Mouse (Mus musculus) heart, embryonic 13.5 days (tissue): ENCODE data around the gene Bckdhb. TPM values are rescaled to one million over a fixed set of nuclear protein-coding genes. Genes with fewer than 3 reads are reported as not detected.
A peak's percentile ranks its signal among the peaks of the same experiment; 100 is the strongest.
"Not testable (repeated sequence)": the region's sequence is repeated elsewhere in the genome, so short reads cannot be mapped to it uniquely, and the experiment has no call there.

ENCODE experiments used
- ATAC-seq: fragments of 200-750 bp; cut with Nextera tagmentation; 2 replicates; pipeline ENCODE4 v1.8.0; 2017; ENCODE audit warnings: moderate TSS enrichment; ENCODE audit not compliant: insufficient number of reproducible peaks, low FRiP score, low TSS enrichment; ENCODE audit errors: extremely low read depth
- H3K27ac ChIP-seq: fragments of 300-500 bp; sonication (generic); replicated peaks from 2 replicates; pipeline ENCODE4 v1.5.1; 2015; ENCODE audit warnings: moderate library complexity, mild to moderate bottlenecking, inconsistent platforms
- H3K27me3 ChIP-seq: fragments of 300-500 bp; sonication (generic); replicated peaks from 2 replicates; pipeline ENCODE4 v1.6.1; 2015; ENCODE audit warnings: mild to moderate bottlenecking, inconsistent platforms
- H3K36me3 ChIP-seq: fragments of 300-500 bp; sonication (generic); 2 replicates; pipeline ENCODE4 v1.6.1; 2015; ENCODE audit warnings: mild to moderate bottlenecking, inconsistent platforms
- H3K4me1 ChIP-seq: fragments of 300-500 bp; sonication (generic); 2 replicates; pipeline ENCODE4 v1.6.1; 2015; ENCODE audit warnings: inconsistent platforms
- H3K4me2 ChIP-seq: fragments of 300-500 bp; sonication (generic); 2 replicates; pipeline ENCODE4 v1.6.1; 2015; ENCODE audit warnings: inconsistent platforms, mild to moderate bottlenecking, moderate library complexity
- H3K4me3 ChIP-seq: fragments of 300-500 bp; sonication (generic); 2 replicates; pipeline ENCODE4 v1.5.1; 2015; ENCODE audit warnings: moderate library complexity, mild to moderate bottlenecking, inconsistent platforms
- H3K9ac ChIP-seq: fragments of 300-500 bp; sonication (generic); 2 replicates; pipeline ENCODE4 v1.6.1; 2015; ENCODE audit warnings: inconsistent platforms, mild to moderate bottlenecking, moderate library complexity
- H3K9me3 ChIP-seq: fragments of 300-500 bp; sonication (generic); 2 replicates; pipeline ENCODE4 v1.6.1; 2016; ENCODE audit warnings: inconsistent platforms
- WGBS: fragments of 180-500 bp; shearing (Covaris S2); methylation state at CpG from one replicate; pipeline ENCODE4 v1.1.7; 2015; ENCODE audit warnings: mixed read lengths; 5-methylcytosine and 5-hydroxymethylcytosine counted together
- polyA plus RNA-seq: library from polyadenylated mRNA; unstranded; fragments of >200 nt; fragmentation: Nextera tagmentation; extraction: Ambion mirVana; gene quantifications from 2 replicates; pipeline ENCODE4 v1.2.1, GENCODE M21; 2015

Bckdhb gene
- polyA plus RNA-seq, 1 experiment from 2014 or later = 43.3 TPM

DNA sequence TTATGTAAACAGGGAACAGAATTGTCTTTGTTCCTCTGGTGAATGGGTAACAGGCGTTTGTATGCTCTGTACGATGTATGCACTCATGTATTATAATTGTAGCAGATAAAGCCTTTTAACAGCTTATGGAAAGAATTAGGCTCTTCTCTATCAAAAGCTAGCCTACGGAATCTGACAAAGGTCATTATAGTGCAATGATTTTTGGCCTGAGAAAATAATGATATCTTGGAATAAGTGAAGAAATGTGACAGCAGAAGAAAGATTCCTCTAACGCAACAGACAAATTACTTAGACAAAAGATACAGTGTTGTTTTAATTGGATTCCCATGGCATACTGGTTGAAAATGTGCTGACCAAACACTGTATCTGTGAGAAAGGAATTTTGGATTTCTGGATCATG, 122.0 kb downstream of the Bckdhb start:
- H3K27me3 ChIP-seq = no peaks in the 10 kb centered on the region
- 55% methylated on average over 4 of the region's 4 CpGs for WGBS
- H3K4me2 ChIP-seq = no peak overlapping the region
- no peak overlapping the region for H3K9ac ChIP-seq
- no peaks in the 10 kb centered on the region for H3K9me3 ChIP-seq
- H3K27ac ChIP-seq = peak overlapping the region; percentile 58; the same call in 1 of the 2 replicates
- peaks cover 50% of the 10 kb centered on the region for H3K4me1 ChIP-seq
- no peak overlapping the region for H3K4me3 ChIP-seq
- no peak for ATAC-seq
- H3K36me3 ChIP-seq = no peaks in the 10 kb centered on the region

DNA sequence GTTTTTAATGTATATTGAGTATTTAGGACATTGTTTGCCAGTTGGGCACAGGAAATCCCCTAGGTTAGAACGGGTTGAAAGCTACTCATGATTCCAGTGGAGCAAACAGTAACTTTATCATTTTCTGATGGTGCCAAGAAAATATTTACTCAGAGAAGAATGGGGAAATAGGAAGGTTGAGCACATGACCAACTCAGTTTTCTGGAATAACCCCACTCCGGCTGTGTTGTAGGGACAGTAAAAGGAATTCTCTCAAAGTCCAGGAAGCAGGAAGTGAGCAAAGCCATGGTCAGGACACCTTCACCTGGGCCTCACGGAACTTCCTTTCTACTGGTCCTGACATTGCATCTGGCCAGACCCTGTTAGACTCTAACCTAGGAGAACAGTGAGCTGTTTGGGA, 122.5 kb downstream of the Bckdhb start:
- peaks cover 49% of the 10 kb centered on the region for H3K4me1 ChIP-seq
- ATAC-seq = no peak
- 62% methylated on average over 3 of the region's 3 CpGs for WGBS
- H3K9me3 ChIP-seq = no peaks in the 10 kb centered on the region
- peak overlapping the region; percentile 58 for H3K27ac ChIP-seq
- no peaks in the 10 kb centered on the region for H3K27me3 ChIP-seq
- H3K4me3 ChIP-seq = no peak overlapping the region
- H3K36me3 ChIP-seq = no peaks in the 10 kb centered on the region
- H3K9ac ChIP-seq = no peak overlapping the region
- H3K4me2 ChIP-seq = no peak overlapping the region

DNA sequence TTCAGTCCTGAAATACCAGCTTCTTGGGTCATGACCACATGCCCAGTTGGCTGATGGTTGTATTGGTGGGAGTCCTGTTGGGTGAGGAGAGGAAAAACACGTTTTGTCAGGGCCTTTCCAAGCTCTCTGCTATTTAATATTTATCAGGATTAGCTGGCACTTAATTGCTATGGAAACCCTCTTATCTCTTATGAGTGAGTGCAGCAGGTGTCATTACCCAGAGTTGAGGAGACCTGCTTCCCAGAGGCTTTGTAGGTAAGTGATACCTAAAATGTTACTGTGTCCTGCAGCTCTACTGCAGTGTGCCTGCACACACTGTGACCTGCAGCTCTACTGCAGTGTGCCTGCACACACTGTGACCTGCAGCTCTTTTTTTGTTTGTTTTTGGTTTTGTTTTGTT, 124.2 kb downstream of the Bckdhb start:
- no peaks in the 10 kb centered on the region for H3K9me3 ChIP-seq
- no peak for ATAC-seq
- no peak overlapping the region for H3K27ac ChIP-seq
- H3K4me2 ChIP-seq = no peak overlapping the region
- H3K27me3 ChIP-seq = no peaks in the 10 kb centered on the region
- no peaks in the 10 kb centered on the region for H3K36me3 ChIP-seq
- WGBS = 29% methylated on average over 1 of the region's 1 CpGs
- H3K9ac ChIP-seq = no peak overlapping the region
- H3K4me1 ChIP-seq = peaks cover 49% of the 10 kb centered on the region
- H3K4me3 ChIP-seq = no peak overlapping the region

- 68% methylated on average over 18 of the region's 18 CpGs for WGBS
- no peaks in the 10 kb centered on the region for H3K36me3 ChIP-seq
- no peak overlapping the region for H3K9ac ChIP-seq
- no peak overlapping the region for H3K27ac ChIP-seq
- H3K9me3 ChIP-seq = no peaks in the 10 kb centered on the region
- H3K27me3 ChIP-seq = no peaks in the 10 kb centered on the region
- H3K4me2 ChIP-seq = peak overlapping the region; percentile 24; the same call in 1 of the 2 replicates
- no peak for ATAC-seq
- H3K4me1 ChIP-seq = peaks cover 43% of the 10 kb centered on the region
- no peak overlapping the region for H3K4me3 ChIP-seq
These were observed 126.1 kb downstream of the Bckdhb start for GRCm38 (mm10) chr9:84050867-84051635.

DNA sequence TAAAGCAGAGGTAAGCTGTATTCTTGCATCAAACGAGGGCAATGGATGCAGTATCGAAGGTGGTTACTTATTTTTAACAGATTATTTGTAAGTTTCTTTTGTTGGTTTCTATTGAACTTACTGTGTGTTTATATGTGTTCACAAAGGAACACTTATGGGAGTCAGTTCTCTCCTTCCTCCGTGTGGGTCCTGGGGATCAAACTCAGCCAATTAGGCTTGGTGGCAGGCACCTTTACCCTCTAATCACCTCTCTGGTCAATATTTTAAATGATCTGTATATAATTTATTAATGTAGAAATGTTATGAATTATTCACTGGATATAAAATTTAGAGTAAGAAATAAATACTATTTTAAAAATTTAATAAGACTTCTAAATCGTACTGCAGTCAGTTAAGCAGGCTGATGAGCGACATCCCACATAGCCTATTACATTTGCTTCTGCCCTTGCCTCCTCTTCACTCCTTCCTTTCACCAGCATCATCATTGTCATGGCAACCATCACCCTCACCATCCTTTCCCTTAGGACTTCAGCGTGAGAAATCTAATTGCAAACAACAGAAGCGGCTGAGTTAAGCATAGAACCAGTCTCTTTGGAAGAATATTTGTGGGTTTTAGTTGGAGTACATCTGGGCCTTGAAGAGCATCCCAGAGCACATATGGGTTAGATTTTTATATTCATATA, 130.3 kb downstream of the Bckdhb start:
- Histone ChIP-seq H3K4me1 (peaks cover 13% of the 10 kb centered on the region), H3K9me3 (no peaks in the 10 kb centered on the region), H3K4me2 (no peak overlapping the region), H3K27ac (no peak overlapping the region), H3K36me3 (no peaks in the 10 kb centered on the region), H3K4me3 (no peak overlapping the region), H3K27me3 (no peaks in the 10 kb centered on the region), H3K9ac (no peak overlapping the region)
- no peak for ATAC-seq
- WGBS = 87% methylated on average over 7 of the region's 7 CpGs

DNA sequence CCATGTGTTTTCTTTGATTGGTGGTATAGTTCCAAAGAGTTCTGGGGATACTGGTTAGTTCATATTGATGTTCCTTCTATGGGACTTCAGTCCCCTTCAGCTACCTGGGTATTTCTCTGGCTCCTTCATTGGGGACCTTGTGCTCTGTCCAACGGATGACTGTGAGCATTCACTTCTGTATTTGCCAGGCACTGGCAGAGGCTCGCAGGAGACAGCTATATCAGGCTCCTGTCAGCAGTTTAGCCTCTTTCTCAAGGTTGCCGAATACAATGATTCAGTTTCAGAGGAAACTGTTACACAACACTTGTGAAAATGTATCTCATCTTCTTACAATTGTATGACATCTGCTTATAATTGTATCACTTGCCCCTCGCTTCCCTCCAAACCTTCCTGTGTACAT, 135.8 kb downstream of the Bckdhb start:
- not testable (repeated sequence) for H3K27ac ChIP-seq, ATAC-seq, H3K27me3 ChIP-seq, H3K9ac ChIP-seq, H3K4me3 ChIP-seq, H3K4me2 ChIP-seq, H3K36me3 ChIP-seq, H3K9me3 ChIP-seq, H3K4me1 ChIP-seq
- WGBS = 63% methylated on average over 4 of the region's 4 CpGs

DNA sequence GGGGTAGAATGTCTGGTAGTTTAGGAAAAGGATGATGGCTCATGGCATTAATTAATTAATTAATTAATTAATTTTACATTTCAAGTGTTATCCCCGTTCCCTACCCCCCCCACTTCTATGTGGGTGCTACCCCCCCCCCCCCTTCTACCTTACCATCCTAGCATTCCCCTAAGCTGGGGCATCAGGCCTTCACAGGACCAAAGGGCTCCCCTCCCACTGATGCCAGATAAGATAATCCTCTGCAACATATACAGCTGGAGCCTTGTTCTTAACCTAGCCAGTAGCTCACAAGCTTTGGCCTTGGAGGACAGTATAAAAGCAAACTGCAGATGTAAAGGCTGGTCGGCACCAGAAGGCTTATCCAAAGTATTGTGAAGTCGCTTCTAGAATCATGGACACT, 138.7 kb downstream of the Bckdhb start:
- no peaks in the 10 kb centered on the region for H3K36me3 ChIP-seq
- H3K4me3 ChIP-seq = no peak overlapping the region
- no peak overlapping the region for H3K4me2 ChIP-seq
- H3K4me1 ChIP-seq = peaks cover 4% of the 10 kb centered on the region
- no peaks in the 10 kb centered on the region for H3K9me3 ChIP-seq
- no peak for ATAC-seq
- H3K9ac ChIP-seq = no peak overlapping the region
- WGBS = 86% methylated on average over 3 of the region's 3 CpGs
- no peak overlapping the region for H3K27ac ChIP-seq
- H3K27me3 ChIP-seq = no peaks in the 10 kb centered on the region

- Histone ChIP-seq H3K4me3 (no peak overlapping the region), H3K4me2 (no peak overlapping the region), H3K27me3 (no peaks in the 10 kb centered on the region), H3K36me3 (no peaks in the 10 kb centered on the region), H3K27ac (no peak overlapping the region), H3K9ac (no peak overlapping the region), H3K9me3 (no peaks in the 10 kb centered on the region), H3K4me1 (peaks cover 4% of the 10 kb centered on the region)
- 70% methylated on average over 4 of the region's 4 CpGs for WGBS
- ATAC-seq = no peak
These were observed 139.2 kb downstream of the Bckdhb start for GRCm38 (mm10) chr9:84064113-84064512.

DNA sequence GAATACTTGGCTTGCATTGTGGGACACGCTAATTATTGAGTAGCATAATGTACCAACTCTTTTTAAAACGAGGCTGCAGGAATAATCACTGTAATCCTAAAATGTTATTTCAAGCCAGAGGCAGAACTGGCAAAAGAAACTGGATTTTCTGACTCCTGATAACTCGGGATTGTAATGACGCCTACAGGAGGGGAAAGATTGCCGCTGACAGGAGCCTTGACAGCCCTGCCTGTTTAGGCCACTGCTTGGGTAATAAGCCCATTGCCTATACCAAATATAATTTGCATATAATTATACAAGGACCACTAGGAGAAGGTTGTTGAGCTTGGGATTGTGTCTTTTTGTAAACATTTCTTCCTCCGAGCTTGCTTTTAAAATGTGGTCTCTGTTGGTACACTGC, 145.3 kb downstream of the Bckdhb start:
- ATAC-seq = no peak
- Histone ChIP-seq H3K36me3 (no peaks in the 10 kb centered on the region), H3K9me3 (no peaks in the 10 kb centered on the region), H3K27ac (no peak overlapping the region), H3K9ac (no peak overlapping the region), H3K4me2 (no peak overlapping the region), H3K27me3 (no peaks in the 10 kb centered on the region), H3K4me1 (peaks cover 17% of the 10 kb centered on the region), H3K4me3 (no peak overlapping the region)
- 54% methylated on average over 6 of the region's 6 CpGs for WGBS

GRCm38 (mm10) chr9:84070740-84071139, 145.8 kb downstream of the Bckdhb start:
- no peaks in the 10 kb centered on the region for H3K36me3 ChIP-seq
- 74% methylated on average over 5 of the region's 5 CpGs for WGBS
- H3K4me1 ChIP-seq = peaks cover 17% of the 10 kb centered on the region
- no peak overlapping the region for H3K27ac ChIP-seq
- H3K9ac ChIP-seq = no peak overlapping the region
- no peak overlapping the region for H3K4me2 ChIP-seq
- H3K9me3 ChIP-seq = no peaks in the 10 kb centered on the region
- no peak overlapping the region for H3K4me3 ChIP-seq
- no peaks in the 10 kb centered on the region for H3K27me3 ChIP-seq
- no peak for ATAC-seq

GRCm38 (mm10) chr9:84072534-84072933, 147.6 kb downstream of the Bckdhb start:
- ATAC-seq = no peak
- Histone ChIP-seq H3K4me3 (no peak overlapping the region), H3K36me3 (no peaks in the 10 kb centered on the region), H3K4me2 (no peak overlapping the region), H3K4me1 (peaks cover 13% of the 10 kb centered on the region), H3K27ac (no peak overlapping the region), H3K9me3 (no peaks in the 10 kb centered on the region), H3K9ac (no peak overlapping the region), H3K27me3 (no peaks in the 10 kb centered on the region)
- 90% methylated on average over 6 of the region's 6 CpGs for WGBS

DNA sequence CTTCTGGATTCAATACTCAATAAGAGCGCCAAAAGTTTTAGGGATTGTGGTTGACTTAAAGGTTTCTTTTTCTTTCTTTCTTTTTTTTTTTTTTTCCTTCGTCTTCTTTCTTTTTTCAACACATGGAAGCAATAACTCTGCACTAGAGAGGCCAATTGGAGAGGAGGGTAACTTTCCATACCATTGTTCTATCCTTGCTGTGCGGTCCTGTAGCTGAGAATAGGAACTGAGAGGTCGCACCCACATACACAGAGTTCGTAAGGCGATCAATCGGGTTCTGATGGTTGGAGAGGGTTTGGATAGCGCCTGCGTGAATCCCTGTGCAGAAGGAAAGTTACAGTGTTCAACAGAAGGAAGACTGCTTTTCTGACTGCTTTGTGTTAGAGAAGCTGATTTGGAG, 148.3 kb downstream of the Bckdhb start:
- ATAC-seq = no peak
- Histone ChIP-seq H3K27ac (no peak overlapping the region), H3K9me3 (no peaks in the 10 kb centered on the region), H3K27me3 (no peaks in the 10 kb centered on the region), H3K9ac (no peak overlapping the region), H3K4me2 (no peak overlapping the region), H3K4me1 (peaks cover 13% of the 10 kb centered on the region), H3K4me3 (no peak overlapping the region), H3K36me3 (no peaks in the 10 kb centered on the region)
- WGBS = 88% methylated on average over 9 of the region's 9 CpGs
